Mouse (Mus musculus) hindbrain, embryonic 10.5 days (tissue): ENCODE data around the gene Rnf141. TPM values are rescaled to one million over a fixed set of nuclear protein-coding genes. Genes with fewer than 3 reads are reported as not detected.

Experiments
- DNase-seq: peaks from one replicate; pipeline ENCODE4 v3.0.0-alpha.2; 2017; ENCODE audit warnings: low spot score
- H3K27ac ChIP-seq: fragments of 300-500 bp; sonication (generic); 2 replicates; pipeline ENCODE4 v1.5.1; 2016; ENCODE audit warnings: mild to moderate bottlenecking, moderate library complexity
- H3K27me3 ChIP-seq: fragments of 300-500 bp; sonication (generic); 2 replicates; pipeline ENCODE4 v1.6.1; 2016; ENCODE audit warnings: mild to moderate bottlenecking; ENCODE audit not compliant: poor library complexity, insufficient read depth, severe bottlenecking
- H3K36me3 ChIP-seq: fragments of 300-500 bp; sonication (generic); 2 replicates; pipeline ENCODE4 v1.6.1; 2016; ENCODE audit warnings: mild to moderate bottlenecking, moderate library complexity
- H3K4me1 ChIP-seq: fragments of 300-500 bp; sonication (generic); replicated peaks from 2 replicates; pipeline ENCODE4 v1.6.1; 2016; ENCODE audit warnings: mild to moderate bottlenecking
- H3K4me3 ChIP-seq: fragments of 300-500 bp; sonication (generic); 2 replicates; pipeline ENCODE4 v1.5.1; 2016; ENCODE audit warnings: mild to moderate bottlenecking, moderate library complexity
- H3K9me3 ChIP-seq: fragments of 300-500 bp; sonication (generic); 2 replicates; pipeline ENCODE4 v1.6.1; 2016; ENCODE audit warnings: mild to moderate bottlenecking, moderate library complexity
- WGBS: fragments of 180-500 bp; shearing (Covaris S2); methylation state at CpG from one replicate; pipeline ENCODE4 v1.1.7; 2016; 5-methylcytosine and 5-hydroxymethylcytosine counted together
- polyA plus RNA-seq: library from polyadenylated mRNA; unstranded; fragments of >200 nt; fragmentation: Nextera tagmentation; extraction: Ambion mirVana; gene quantifications from 2 replicates; pipeline ENCODE4 v1.2.1, GENCODE M21; 2016

Gene Rnf141
- 22.2 and 22.8 TPM in 2 replicates for polyA plus RNA-seq

DNA sequence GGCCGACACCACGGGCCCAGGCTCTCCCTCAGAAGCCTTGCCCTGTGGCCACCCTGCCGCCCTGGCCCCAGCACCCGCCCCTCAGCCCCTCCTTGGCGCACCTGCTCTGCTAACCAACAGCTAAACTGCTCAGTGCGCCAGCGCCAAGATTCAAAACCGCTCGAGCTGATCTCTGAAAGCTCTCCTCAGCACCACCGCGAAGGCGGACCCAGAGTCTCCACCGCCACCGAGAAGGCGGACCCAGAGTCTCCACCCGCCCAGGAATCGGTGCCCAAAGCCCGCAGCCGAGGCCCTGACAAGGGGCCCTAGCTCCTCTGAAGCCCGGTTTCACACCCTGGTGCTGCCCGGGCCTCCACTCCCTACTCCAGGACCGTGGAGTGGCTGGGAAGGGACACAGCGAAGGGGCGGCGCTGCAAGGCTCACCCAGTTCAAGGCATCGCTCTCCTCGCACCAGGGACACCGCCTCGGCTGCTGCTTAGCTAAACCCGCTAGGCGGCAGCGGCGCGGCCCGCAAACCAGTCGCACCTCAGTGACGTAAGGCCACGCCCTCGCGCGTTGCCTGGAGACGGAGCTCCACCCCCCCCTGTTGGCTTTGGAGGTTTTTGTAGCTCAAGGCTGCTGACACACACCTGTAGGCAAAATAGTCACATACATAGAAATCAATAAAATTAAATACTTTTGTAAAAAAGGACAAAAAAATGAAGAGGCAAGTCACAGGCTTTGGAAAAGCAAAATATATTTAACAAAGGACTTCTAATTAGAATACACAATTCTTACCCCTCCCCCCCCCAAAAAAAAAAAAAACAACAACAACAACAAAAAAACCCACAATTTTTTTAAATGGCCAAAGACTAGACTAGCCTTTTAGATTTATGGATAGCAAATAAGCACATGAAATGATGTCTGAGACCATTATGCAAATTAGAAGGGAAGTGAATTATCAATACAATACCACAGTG lies at the start of gene Rnf141:
Rnf141 (minus strand) TSS at position 542 of the 959 bp plus-strand sequence.
- peak; percentile 93 for DNase-seq
- Histone ChIP-seq H3K36me3 (no peaks in the 10 kb centered on the region), H3K27me3 (no peaks in the 10 kb centered on the region; the same call in 1 of the 2 replicates), H3K4me3 (peak within 1 kb of the TSS; percentile 85), H3K9me3 (0 out of 2 replicates have a peak, but pooled peaks cover 4% of the 10 kb centered on the region), H3K27ac (peak within 1 kb of the TSS; percentile 93), H3K4me1 (peaks cover 10% of the 10 kb centered on the region)
- WGBS = under 1% methylated on average over 42 of the region's 42 CpGs

DNA sequence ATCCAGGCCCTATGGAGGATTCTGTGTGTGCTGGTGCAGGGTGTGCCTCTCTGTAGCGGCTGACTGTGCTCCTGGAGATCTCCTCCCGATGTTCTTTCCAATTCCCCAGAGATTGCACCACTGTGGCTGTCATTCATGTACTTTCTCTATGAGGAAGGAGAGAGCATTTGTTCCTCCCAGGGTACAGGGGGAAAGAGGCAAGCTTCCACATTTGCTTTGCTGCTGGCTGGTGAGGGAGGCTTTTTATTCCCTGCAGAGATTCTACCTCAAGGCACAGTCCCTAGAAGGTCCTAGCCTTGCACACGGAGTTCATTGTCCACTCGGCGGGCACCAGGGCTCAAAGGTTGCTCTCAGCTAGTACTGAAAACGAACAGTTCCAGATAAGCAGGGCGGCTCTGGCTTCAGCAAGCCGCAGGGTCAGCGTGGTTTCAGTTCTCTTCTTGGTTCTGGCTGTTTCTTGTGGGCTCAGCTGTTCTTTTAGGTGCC lies 47.3 kb upstream of the Rnf141 start:
- Histone ChIP-seq H3K4me3 (no peak overlapping the region), H3K36me3 (no peaks in the 10 kb centered on the region), H3K4me1 (0 out of 2 replicates have a peak, but pooled peaks cover 4% of the 10 kb centered on the region), H3K27ac (no peak overlapping the region), H3K9me3 (no peaks in the 10 kb centered on the region), H3K27me3 (no peaks in the 10 kb centered on the region)
- WGBS = 69% methylated on average over 9 of the region's 9 CpGs
- DNase-seq = no peak

DNA sequence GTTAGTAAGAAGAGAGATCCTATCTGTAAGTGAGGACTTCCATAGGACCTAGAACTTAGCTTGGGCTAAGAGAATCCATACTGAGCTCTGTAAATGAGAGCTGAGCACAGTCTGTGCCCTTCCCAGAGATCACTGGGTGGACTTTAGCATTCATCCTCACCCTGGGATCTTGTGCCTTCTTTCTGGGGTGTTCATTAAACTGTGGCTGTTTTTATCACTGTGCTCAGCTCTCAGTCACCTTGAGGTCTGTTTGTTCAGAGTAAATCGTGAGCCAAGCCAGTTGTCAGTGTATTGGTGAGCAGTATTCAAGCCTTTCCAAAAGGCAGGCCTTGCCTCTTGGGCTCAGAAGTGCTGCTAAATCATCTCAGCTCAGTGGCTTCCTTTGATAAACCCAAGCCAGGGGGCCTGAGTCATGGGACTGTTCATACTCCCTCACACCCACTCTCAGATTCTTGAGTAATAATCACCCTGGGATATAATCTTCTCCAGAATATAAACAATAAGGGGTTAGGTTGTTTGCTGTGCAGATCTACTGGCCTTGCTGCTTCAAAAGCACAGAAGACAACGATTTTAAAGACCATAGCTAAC lies 37.6 kb upstream of the Rnf141 start:
- H3K27me3 ChIP-seq = no peaks in the 10 kb centered on the region

DNA sequence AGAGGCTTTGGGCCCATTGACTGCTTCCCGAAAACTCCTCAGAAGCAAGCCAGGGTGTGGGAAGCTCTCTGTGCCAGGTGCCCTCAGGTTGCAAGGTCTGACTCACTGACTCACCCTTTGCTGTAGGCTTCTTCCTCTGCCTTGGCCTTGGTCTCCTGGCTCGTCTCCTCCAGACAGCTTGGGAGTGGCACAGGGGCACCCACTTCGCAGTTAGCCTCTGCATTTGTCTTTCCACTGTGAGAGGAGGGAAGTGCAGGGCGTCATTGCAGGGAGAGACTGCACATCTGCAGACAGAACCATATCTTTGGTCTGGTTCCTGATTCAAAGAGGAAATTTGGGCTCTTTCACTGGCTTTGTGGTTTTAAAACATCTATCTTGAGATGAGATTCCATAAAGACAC lies 33.8 kb upstream of the Rnf141 start:
- no peak overlapping the region for H3K4me3 ChIP-seq
- WGBS = 82% methylated on average over 4 of the region's 4 CpGs

More for the DNA sequence above, 37.6 kb upstream of the Rnf141 start:
- no peaks in the 10 kb centered on the region for H3K4me1 ChIP-seq
- no peak overlapping the region for H3K4me3 ChIP-seq
- H3K36me3 ChIP-seq = no peaks in the 10 kb centered on the region
- H3K9me3 ChIP-seq = no peaks in the 10 kb centered on the region
- no peak for DNase-seq
- 85% methylated on average over 2 of the region's 2 CpGs for WGBS
- H3K27ac ChIP-seq = no peak overlapping the region

DNA sequence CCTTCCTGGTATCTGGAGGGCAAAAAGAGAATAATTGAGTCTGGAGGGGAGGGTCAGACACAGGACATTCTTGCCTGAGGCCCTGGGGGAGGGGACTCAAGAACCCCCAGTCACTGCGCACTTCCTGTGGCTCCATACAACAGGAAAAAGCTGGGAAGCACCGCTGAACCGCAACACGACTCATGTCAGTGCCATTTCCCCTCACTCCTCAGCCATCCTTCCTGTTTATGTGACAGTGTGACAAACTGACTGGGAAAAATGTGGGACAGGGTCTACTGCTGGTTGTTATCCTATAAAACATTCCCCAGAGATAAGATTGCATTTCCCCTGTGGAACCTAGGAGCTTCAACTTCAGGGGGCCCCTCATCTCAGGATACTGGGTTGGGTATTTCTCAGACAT lies 32.7 kb upstream of the Rnf141 start:
- H3K27ac ChIP-seq = no peak overlapping the region
- no peaks in the 10 kb centered on the region for H3K9me3 ChIP-seq
- no peaks in the 10 kb centered on the region for H3K4me1 ChIP-seq
- WGBS = 86% methylated on average over 4 of the region's 4 CpGs
- no peaks in the 10 kb centered on the region for H3K27me3 ChIP-seq
- no peak for DNase-seq
- no peak overlapping the region for H3K4me3 ChIP-seq
- H3K36me3 ChIP-seq = no peaks in the 10 kb centered on the region

More for the DNA sequence above, 33.8 kb upstream of the Rnf141 start:
- H3K27me3 ChIP-seq = no peaks in the 10 kb centered on the region
- no peak for DNase-seq
- no peaks in the 10 kb centered on the region for H3K4me1 ChIP-seq
- no peak overlapping the region for H3K27ac ChIP-seq
- H3K9me3 ChIP-seq = no peaks in the 10 kb centered on the region
- no peaks in the 10 kb centered on the region for H3K36me3 ChIP-seq

DNA sequence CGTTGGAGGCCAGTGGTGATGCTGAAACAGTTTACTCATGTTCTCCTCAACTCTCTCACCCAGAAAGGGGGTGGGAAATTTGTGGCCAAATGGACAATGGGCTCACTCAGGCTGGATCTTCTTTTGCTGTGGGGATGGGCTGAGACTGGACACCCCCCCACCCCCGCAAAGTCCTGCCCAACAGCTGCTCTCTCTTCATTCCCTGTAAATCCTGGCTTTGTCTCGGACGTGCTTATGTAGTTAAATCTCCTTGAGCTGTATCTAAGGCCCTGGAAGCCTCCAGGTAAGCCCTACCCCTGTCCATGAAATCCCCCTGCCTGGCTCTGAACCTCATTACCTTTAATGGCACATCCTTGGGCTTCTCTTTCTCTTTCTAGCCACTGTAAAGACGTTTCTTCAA lies 24.6 kb upstream of the Rnf141 start:
- no peak for DNase-seq
- H3K27ac ChIP-seq = no peak overlapping the region
- H3K4me1 ChIP-seq = 0 out of 2 replicates have a peak, but pooled peaks cover 5% of the 10 kb centered on the region
- H3K27me3 ChIP-seq = no peaks in the 10 kb centered on the region
- H3K36me3 ChIP-seq = no peaks in the 10 kb centered on the region
- WGBS = 83% methylated on average over 5 of the region's 5 CpGs
- H3K4me3 ChIP-seq = no peak overlapping the region
- no peaks in the 10 kb centered on the region for H3K9me3 ChIP-seq

DNA sequence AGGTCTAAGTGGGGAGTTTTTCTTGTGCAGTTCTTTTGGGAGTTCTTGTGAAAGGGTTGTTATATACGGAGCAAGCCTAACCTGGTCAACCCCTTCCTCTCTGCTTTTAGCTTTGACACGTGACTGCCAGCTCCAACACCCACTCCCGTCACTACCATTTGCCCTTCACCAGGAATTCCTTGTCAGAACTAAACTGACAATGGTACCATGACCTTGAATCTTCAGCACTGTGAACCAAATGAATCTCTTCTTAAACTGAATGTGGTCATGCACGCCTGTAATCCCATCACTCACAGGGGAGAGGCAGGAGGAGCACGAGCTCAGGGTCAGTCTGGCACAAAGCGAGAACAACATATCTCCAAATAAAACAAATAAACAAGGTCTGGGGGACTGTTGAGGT lies 22.9 kb upstream of the Rnf141 start:
- DNase-seq = no peak
- Histone ChIP-seq H3K4me1 (0 out of 2 replicates have a peak, but pooled peaks cover 5% of the 10 kb centered on the region), H3K27ac (no peak overlapping the region), H3K9me3 (no peaks in the 10 kb centered on the region), H3K4me3 (no peak overlapping the region), H3K36me3 (no peaks in the 10 kb centered on the region), H3K27me3 (no peaks in the 10 kb centered on the region)
- WGBS = 90% methylated on average over 6 of the region's 6 CpGs

DNA sequence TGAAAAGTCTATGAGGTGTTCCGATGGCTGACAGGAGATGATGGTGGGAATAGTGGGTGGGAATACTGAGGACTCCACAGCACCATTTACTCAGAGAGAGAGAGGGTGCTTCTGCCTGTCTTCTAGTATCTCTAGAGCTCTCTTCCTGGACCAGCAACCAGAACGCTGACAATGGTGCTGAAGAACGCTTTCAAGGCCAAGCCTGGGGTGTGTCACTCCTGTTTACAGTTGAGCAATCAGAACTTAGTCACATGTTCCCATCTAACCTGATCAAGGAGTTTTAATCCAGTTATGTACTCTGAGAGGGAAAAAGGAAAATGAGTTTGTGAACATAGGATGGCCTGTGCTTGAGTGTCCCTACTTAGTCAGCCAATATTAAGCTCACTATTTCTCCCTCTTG lies 21.8 kb upstream of the Rnf141 start:
- Histone ChIP-seq H3K36me3 (no peaks in the 10 kb centered on the region), H3K27me3 (no peaks in the 10 kb centered on the region), H3K27ac (no peak overlapping the region), H3K4me1 (0 out of 2 replicates have a peak, but pooled peaks cover 5% of the 10 kb centered on the region), H3K4me3 (no peak overlapping the region), H3K9me3 (no peaks in the 10 kb centered on the region)
- DNase-seq = no peak
- whole genome bisulfite sequencing = 93% methylated on average over 3 of the region's 3 CpGs

DNA sequence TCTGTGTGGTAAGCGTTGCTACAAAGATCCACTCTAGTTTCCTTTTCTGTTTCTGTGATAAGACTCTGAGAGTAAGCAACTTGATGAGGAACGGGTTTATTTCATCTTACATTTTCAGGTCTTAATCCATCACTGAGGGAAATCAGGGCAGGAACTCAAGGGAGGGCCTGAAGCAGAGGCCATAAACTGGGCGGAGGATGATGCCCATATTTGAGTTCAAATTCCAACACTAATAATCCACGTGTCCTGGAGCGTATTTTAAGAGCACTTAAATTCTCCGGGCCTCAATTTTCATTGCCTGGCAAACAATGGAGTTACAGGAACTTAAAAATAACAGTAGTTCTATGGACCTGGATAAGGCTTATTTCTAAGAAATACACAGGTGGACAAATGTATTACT lies 21.3 kb upstream of the Rnf141 start:
- Histone ChIP-seq H3K27me3 (no peaks in the 10 kb centered on the region), H3K4me1 (0 out of 2 replicates have a peak, but pooled peaks cover 5% of the 10 kb centered on the region), H3K4me3 (no peak overlapping the region), H3K9me3 (no peaks in the 10 kb centered on the region), H3K27ac (no peak overlapping the region), H3K36me3 (no peaks in the 10 kb centered on the region)
- DNase-seq = no peak
- WGBS = 91% methylated on average over 6 of the region's 6 CpGs

DNA sequence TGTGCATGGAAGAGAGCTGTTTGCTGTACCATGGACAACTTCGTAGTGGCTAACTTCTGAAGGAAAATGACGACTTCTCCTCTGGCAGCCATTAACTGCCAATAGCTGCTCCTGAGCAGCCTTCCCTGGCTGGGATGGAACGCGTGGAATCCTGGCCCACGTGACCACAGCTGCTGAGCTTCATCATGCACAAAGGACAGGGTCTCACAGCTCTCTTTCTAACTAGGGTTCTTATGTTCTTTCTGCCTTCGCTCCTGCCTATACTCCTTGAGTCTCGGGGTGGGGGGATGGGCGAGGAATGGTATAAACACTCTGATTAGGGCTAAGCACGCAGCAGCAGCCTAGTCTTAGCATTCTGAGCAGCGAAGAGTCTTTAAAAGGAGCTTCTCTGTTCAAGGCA lies 20.8 kb upstream of the Rnf141 start:
- Histone ChIP-seq H3K4me1 (0 out of 2 replicates have a peak, but pooled peaks cover 5% of the 10 kb centered on the region), H3K36me3 (no peaks in the 10 kb centered on the region), H3K27me3 (no peaks in the 10 kb centered on the region), H3K27ac (peak overlapping the region; percentile 2; the same call in 1 of the 2 replicates), H3K4me3 (no peak overlapping the region), H3K9me3 (no peaks in the 10 kb centered on the region)
- 52% methylated on average over 10 of the region's 10 CpGs for WGBS
- peak; percentile 24 for DNase-seq

DNA sequence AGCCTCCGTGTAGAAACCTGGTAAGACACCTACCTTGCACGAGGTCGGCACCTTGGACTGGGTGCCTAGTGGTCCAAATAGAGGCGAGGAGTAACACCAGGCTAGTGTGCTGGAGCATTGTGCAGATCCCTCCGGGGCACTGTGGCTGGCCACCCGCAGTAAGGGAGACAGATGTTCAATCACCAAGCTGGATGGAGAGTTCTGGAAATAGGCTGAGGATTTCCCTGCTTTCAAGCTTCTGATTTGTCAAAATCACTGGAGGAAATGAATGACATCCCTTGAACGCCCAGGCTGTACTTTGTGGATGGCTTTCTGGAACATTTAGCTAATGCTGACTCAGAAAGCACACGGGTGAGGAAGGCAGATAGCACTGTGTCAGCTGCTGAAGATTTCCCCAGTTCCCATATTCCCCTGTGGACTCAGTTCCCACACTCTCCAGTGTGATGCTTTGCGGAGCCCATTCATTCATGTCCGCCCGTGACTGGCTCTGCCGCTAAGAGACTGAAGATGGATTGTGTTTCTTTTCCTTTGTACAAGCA lies 18.6 kb upstream of the Rnf141 start, which contains the start of gene Lyve1:
Lyve1 (minus strand) TSS at position 489 of the 539 bp plus-strand sequence.
- 79% methylated on average over 12 of the region's 12 CpGs for WGBS
- H3K27me3 ChIP-seq = no peaks in the 10 kb centered on the region
- H3K9me3 ChIP-seq = no peaks in the 10 kb centered on the region
- H3K4me3 ChIP-seq = no peak within 1 kb of the TSS
- H3K36me3 ChIP-seq = no peaks in the 10 kb centered on the region
- DNase-seq = no peak
- H3K27ac ChIP-seq = no peak within 1 kb of the TSS
- 0 out of 2 replicates have a peak, but pooled peaks cover 5% of the 10 kb centered on the region for H3K4me1 ChIP-seq

DNA sequence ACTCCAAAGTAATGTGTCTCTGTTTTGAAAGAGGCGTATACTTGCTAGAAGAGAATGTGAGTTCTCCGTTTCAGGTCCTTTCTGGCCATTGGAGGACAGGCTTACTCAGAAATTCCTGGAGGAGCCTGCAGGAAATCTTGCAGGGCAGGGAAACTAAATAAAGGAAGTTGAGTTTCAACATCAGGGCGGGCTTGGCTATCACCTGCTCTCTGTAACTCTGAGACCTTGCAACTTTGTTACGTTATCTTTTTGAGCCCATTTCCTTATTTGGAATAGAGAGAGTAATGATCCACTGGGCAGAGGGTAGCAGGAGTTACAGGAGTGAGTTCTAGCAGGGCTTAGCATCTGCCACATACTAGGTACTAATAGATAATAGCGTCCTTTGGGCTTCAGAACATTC lies 15.9 kb upstream of the Rnf141 start:
- Histone ChIP-seq H3K4me3 (no peak overlapping the region), H3K27me3 (no peaks in the 10 kb centered on the region), H3K27ac (no peak overlapping the region), H3K9me3 (no peaks in the 10 kb centered on the region), H3K36me3 (no peaks in the 10 kb centered on the region), H3K4me1 (0 out of 2 replicates have a peak, but pooled peaks cover 4% of the 10 kb centered on the region)
- WGBS = 82% methylated on average over 5 of the region's 5 CpGs
- DNase-seq = no peak
